ENCODE assay signal across 14 mouse cellular contexts in the genomic region with DNA sequence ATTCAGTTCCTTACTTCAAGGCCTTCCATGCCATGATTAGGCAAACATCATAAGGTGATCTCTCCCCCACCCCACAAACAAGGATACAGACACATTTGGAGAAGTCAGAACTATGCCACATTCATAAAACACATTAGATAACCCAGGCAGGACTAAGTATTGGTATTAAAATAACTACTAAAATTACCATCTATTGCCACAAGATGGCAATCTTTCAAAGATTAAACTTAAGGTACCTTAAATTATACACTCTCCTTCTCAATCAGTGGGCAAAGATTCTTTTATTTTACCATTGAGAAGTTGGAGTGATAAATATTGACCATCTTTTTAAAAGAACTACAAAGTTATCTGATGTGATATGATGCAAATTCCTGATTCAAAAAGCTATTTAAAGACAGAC.
DNase-seq lines count a peak whose midpoint lies in the region; ATAC-seq and TF ChIP-seq lines count a peak whose summit lies in the region.
"Had no signal": no experiment of that assay in that cellular context is flagged by ENCODE, and none has a peak within 500 bp of the region (broad histone marks: within the 10 kb centered on the region; RNA-seq: fewer than 3 reads in every experiment).

No protein-coding gene starts in this region.

- ATAC-seq in intestine, postnatal 0 days: no peak
- no peak for ATAC-seq in intestine, embryonic 16.5 days
- no peak for ATAC-seq in midbrain, embryonic 14.5 days (ENCODE audit: low FRiP score, low TSS enrichment)
- no peak for ATAC-seq in midbrain, embryonic 16.5 days
- no peak for ATAC-seq in stomach, postnatal 0 days (ENCODE audit: low FRiP score, low TSS enrichment)

- H3K9ac ChIP-seq in intestine, postnatal 0 days (ENCODE audit: low read depth, low read length): no peak overlapping the region
- no peak overlapping the region for H3K9ac ChIP-seq in intestine, embryonic 16.5 days (ENCODE audit: low read depth, low read length)
- H3K9ac ChIP-seq in midbrain, embryonic 14.5 days (replicated peaks; ENCODE audit: low read length): no peak overlapping the region
- H3K9ac ChIP-seq in midbrain, embryonic 16.5 days (ENCODE audit: low read depth, low read length): no peak overlapping the region
- H3K9ac ChIP-seq in stomach, postnatal 0 days (ENCODE audit: low read length): no peak overlapping the region
- H3K9ac ChIP-seq: heart, embryonic 13.5 days had no signal

- no peak overlapping the region for H3K27ac ChIP-seq in intestine, postnatal 0 days (ENCODE audit: low read depth, low read length)
- no peak overlapping the region for H3K27ac ChIP-seq in intestine, embryonic 16.5 days (ENCODE audit: low read length)
- H3K27ac ChIP-seq in midbrain, embryonic 14.5 days (replicated peaks; ENCODE audit: low read depth, low read length): no peak overlapping the region
- H3K27ac ChIP-seq in midbrain, embryonic 16.5 days (ENCODE audit: low read length): no peak overlapping the region
- H3K27ac ChIP-seq in stomach, postnatal 0 days (replicated peaks): no peak overlapping the region
- H3K27ac ChIP-seq: heart, embryonic 13.5 days had no signal

- no peaks in the 10 kb centered on the region for H3K27me3 ChIP-seq in intestine, postnatal 0 days (replicated peaks; ENCODE audit: control insufficient read depth, insufficient read depth, low read length)
- H3K27me3 ChIP-seq in intestine, embryonic 16.5 days (replicated peaks; ENCODE audit: control insufficient read depth, insufficient read depth, low read length): no peaks in the 10 kb centered on the region
- no peaks in the 10 kb centered on the region for H3K27me3 ChIP-seq in midbrain, embryonic 14.5 days (ENCODE audit: control insufficient read depth, insufficient read depth, low read length)
- H3K27me3 ChIP-seq in midbrain, embryonic 16.5 days (ENCODE audit: control insufficient read depth, insufficient read depth, low read depth, low read length): no peaks in the 10 kb centered on the region
- H3K27me3 ChIP-seq in stomach, postnatal 0 days (ENCODE audit: control insufficient read depth, insufficient read depth, low read length): no peaks in the 10 kb centered on the region
- H3K27me3 ChIP-seq: heart, embryonic 13.5 days; megakaryocyte, embryonic 14.5 days had no signal

- no peaks in the 10 kb centered on the region; the same call in 1 of the 2 replicates for H3K36me3 ChIP-seq in intestine, postnatal 0 days (ENCODE audit: control insufficient read depth, insufficient read depth)
- H3K36me3 ChIP-seq in intestine, embryonic 16.5 days (ENCODE audit: control insufficient read depth, insufficient read depth, low read length): no peaks in the 10 kb centered on the region
- peaks cover 12% of the 10 kb centered on the region; the same call in 1 of the 2 replicates for H3K36me3 ChIP-seq in midbrain, embryonic 14.5 days (ENCODE audit: control insufficient read depth, insufficient read depth, low read length)
- 0 out of 2 replicates have a peak, but pooled peaks cover 2% of the 10 kb centered on the region for H3K36me3 ChIP-seq in midbrain, embryonic 16.5 days (ENCODE audit: control insufficient read depth, insufficient read depth, low read length)
- H3K36me3 ChIP-seq in stomach, postnatal 0 days (ENCODE audit: control insufficient read depth, insufficient read depth, low read length): no peaks in the 10 kb centered on the region

- TF ChIP-seq CTCF in intestine, postnatal 0 days (IDR thresholded peaks at IDR 0.05; ENCODE audit: low read depth): peak; percentile 57
- TF ChIP-seq CTCF in stomach, postnatal 0 days (IDR thresholded peaks at IDR 0.05; ENCODE audit: low read depth): peak; percentile 64

- no peaks in the 10 kb centered on the region for H3K4me1 ChIP-seq in intestine, postnatal 0 days (replicated peaks; ENCODE audit: control insufficient read depth, insufficient read depth, low read length)
- H3K4me1 ChIP-seq in intestine, embryonic 16.5 days (ENCODE audit: control insufficient read depth, insufficient read depth, low read length): 0 out of 2 replicates have a peak, but pooled peaks cover 2% of the 10 kb centered on the region
- no peaks in the 10 kb centered on the region for H3K4me1 ChIP-seq in midbrain, embryonic 14.5 days (ENCODE audit: control insufficient read depth, insufficient read depth, low read length)
- no peaks in the 10 kb centered on the region for H3K4me1 ChIP-seq in midbrain, embryonic 16.5 days (ENCODE audit: control insufficient read depth, insufficient read depth, low read length)
- H3K4me1 ChIP-seq in stomach, postnatal 0 days (replicated peaks; ENCODE audit: control insufficient read depth, insufficient read depth): no peaks in the 10 kb centered on the region
- H3K4me1 ChIP-seq: megakaryocyte, embryonic 14.5 days had no signal

- no peak overlapping the region for H3K4me3 ChIP-seq in intestine, postnatal 0 days (ENCODE audit: low read depth, low read length)
- H3K4me3 ChIP-seq in intestine, embryonic 16.5 days (ENCODE audit: low read length): no peak overlapping the region
- no peak overlapping the region for H3K4me3 ChIP-seq in midbrain, embryonic 14.5 days (replicated peaks; ENCODE audit: low read depth, low read length)
- H3K4me3 ChIP-seq in midbrain, embryonic 16.5 days (ENCODE audit: low read depth, low read length): no peak overlapping the region
- no peak overlapping the region for H3K4me3 ChIP-seq in stomach, postnatal 0 days (ENCODE audit: low read depth, low read length)
- H3K4me3 ChIP-seq: heart, embryonic 13.5 days; megakaryocyte, embryonic 14.5 days had no signal

- H3K4me2 ChIP-seq in intestine, postnatal 0 days (replicated peaks; ENCODE audit: low read depth): no peak overlapping the region
- H3K4me2 ChIP-seq in intestine, embryonic 16.5 days (ENCODE audit: low read depth, low read length): no peak overlapping the region
- H3K4me2 ChIP-seq in midbrain, embryonic 14.5 days (ENCODE audit: low read length): no peak overlapping the region
- no peak overlapping the region for H3K4me2 ChIP-seq in midbrain, embryonic 16.5 days (ENCODE audit: low read length)
- no peak overlapping the region for H3K4me2 ChIP-seq in stomach, postnatal 0 days (replicated peaks; ENCODE audit: low read depth)
- H3K4me2 ChIP-seq: heart, embryonic 13.5 days; liver, embryonic 11.5 days had no signal

- no peak for TF ChIP-seq EP300 in stomach, postnatal 0 days (optimal IDR thresholded peaks at IDR 0.05)

- peak; percentile 48 for DNase-seq in cerebellum, adult 9-10 months
- no peak for DNase-seq in cerebellum, postnatal 36 days
- DNase-seq in midbrain, embryonic 14.5 days: peak; percentile 80
- DNase-seq in stomach, postnatal 0 days (ENCODE audit: low spot score): no peak
- DNase-seq in thymus, postnatal 25 days: no peak
- DNase-seq: adrenal gland, postnatal 25 days; cerebellum, adult 18-20 months; right cerebral cortex, adult 18-20 months had no signal

- no peaks in the 10 kb centered on the region for H3K9me3 ChIP-seq in intestine, postnatal 0 days (ENCODE audit: control insufficient read depth)
- no peaks in the 10 kb centered on the region for H3K9me3 ChIP-seq in intestine, embryonic 16.5 days (ENCODE audit: control insufficient read depth, low read length)
- H3K9me3 ChIP-seq in midbrain, embryonic 14.5 days (ENCODE audit: control insufficient read depth, low read length): no peaks in the 10 kb centered on the region
- H3K9me3 ChIP-seq in midbrain, embryonic 16.5 days (replicated peaks; ENCODE audit: control insufficient read depth, low read length, poor library complexity, severe bottlenecking): no peaks in the 10 kb centered on the region
- H3K9me3 ChIP-seq in stomach, postnatal 0 days (ENCODE audit: control insufficient read depth, low read length): no peaks in the 10 kb centered on the region
- H3K9me3 ChIP-seq: heart, embryonic 13.5 days; megakaryocyte, embryonic 14.5 days had no signal

Comparison
In these comparisons a context has a peak if more than half of its experiments do, and no peak if none do; other contexts are left out.
1. DNase-seq: peak in cerebellum, adult 9-10 months (single experiment) and midbrain, embryonic 14.5 days (single experiment); none in cerebellum, postnatal 36 days (0 of 2), stomach, postnatal 0 days (single experiment) and thymus, postnatal 25 days (single experiment).